Mouse (Mus musculus) neural tube, embryonic 13.5 days (tissue): ENCODE data around the gene Stpg3. TPM values are rescaled to one million over a fixed set of nuclear protein-coding genes. Genes with fewer than 3 reads are reported as not detected.

ENCODE experiments used
- ATAC-seq: fragments of 200-750 bp; cut with Nextera tagmentation; 2 replicates; pipeline ENCODE4 v1.8.0; 2017; ENCODE audit warnings: low read depth, mild to moderate bottlenecking, moderate TSS enrichment, moderate library complexity
- H3K27ac ChIP-seq: fragments of 300-500 bp; sonication (generic); replicated peaks from 2 replicates; pipeline ENCODE4 v1.5.1; 2015; ENCODE audit warnings: moderate library complexity, mild to moderate bottlenecking, inconsistent platforms
- H3K27me3 ChIP-seq: fragments of 300-500 bp; sonication (generic); 2 replicates; pipeline ENCODE4 v1.6.1; 2015; ENCODE audit warnings: mild to moderate bottlenecking, inconsistent platforms
- H3K36me3 ChIP-seq: fragments of 300-500 bp; sonication (generic); 2 replicates; pipeline ENCODE4 v1.6.1; 2015; ENCODE audit warnings: mild to moderate bottlenecking, inconsistent platforms
- H3K4me1 ChIP-seq: fragments of 300-500 bp; sonication (generic); replicated peaks from 2 replicates; pipeline ENCODE4 v1.6.1; 2015; ENCODE audit warnings: inconsistent platforms
- H3K4me2 ChIP-seq: fragments of 300-500 bp; sonication (generic); 2 replicates; pipeline ENCODE4 v1.6.1; 2015; ENCODE audit warnings: inconsistent platforms, mild to moderate bottlenecking, moderate library complexity
- H3K4me3 ChIP-seq: fragments of 300-500 bp; sonication (generic); 2 replicates; pipeline ENCODE4 v1.5.1; 2015; ENCODE audit warnings: mild to moderate bottlenecking, inconsistent platforms
- H3K9ac ChIP-seq: fragments of 300-500 bp; sonication (generic); 2 replicates; pipeline ENCODE4 v1.6.1; 2015; ENCODE audit warnings: moderate library complexity, mild to moderate bottlenecking, inconsistent platforms
- H3K9me3 ChIP-seq: fragments of 300-500 bp; sonication (generic); 2 replicates; pipeline ENCODE4 v1.6.1; 2016; ENCODE audit warnings: inconsistent platforms
- WGBS: fragments of 180-500 bp; shearing (Covaris S2); methylation state at CpG from one replicate; pipeline ENCODE4 v1.1.7; 2015; 5-methylcytosine and 5-hydroxymethylcytosine counted together
- polyA plus RNA-seq: library from polyadenylated mRNA; unstranded; fragments of >200 nt; fragmentation: Nextera tagmentation; extraction: Ambion mirVana; gene quantifications from 2 replicates; pipeline ENCODE4 v1.2.1, GENCODE M21; 2015

Gene Stpg3
- polyA plus RNA-seq, 1 experiment from 2014 or later = 0.15 TPM

GRCm38 (mm10) chr2:25234551-25235220 is 20.2 kb upstream of the Stpg3 start:
- Histone ChIP-seq H3K9ac (no peak overlapping the region), H3K4me2 (no peak overlapping the region), H3K27ac (no peak overlapping the region), H3K36me3 (no peaks in the 10 kb centered on the region), H3K4me3 (no peak overlapping the region), H3K9me3 (no peaks in the 10 kb centered on the region), H3K4me1 (no peaks in the 10 kb centered on the region), H3K27me3 (no peaks in the 10 kb centered on the region; the same call in 1 of the 2 replicates)
- 81% methylated on average over 5 of the region's 5 CpGs for WGBS
- no peak for ATAC-seq

GRCm38 (mm10) chr2:25234050-25234449 is 19.6 kb upstream of the Stpg3 start, which contains the start of gene Slc34a3:
Gene Slc34a3 (minus strand): TSS chr2:25234364.
- H3K36me3 ChIP-seq = no peaks in the 10 kb centered on the region
- WGBS = 79% methylated on average over 3 of the region's 3 CpGs
- H3K4me2 ChIP-seq = no peak within 1 kb of the TSS
- no peak within 1 kb of the TSS for H3K4me3 ChIP-seq
- no peak for ATAC-seq
- H3K27me3 ChIP-seq = no peaks in the 10 kb centered on the region; the same call in 1 of the 2 replicates
- no peak within 1 kb of the TSS for H3K9ac ChIP-seq
- H3K27ac ChIP-seq = no peak within 1 kb of the TSS
- H3K9me3 ChIP-seq = no peaks in the 10 kb centered on the region
- H3K4me1 ChIP-seq = peaks cover 1% of the 10 kb centered on the region

GRCm38 (mm10) chr2:25233421-25233820 is 19.0 kb upstream of the Stpg3 start:
- Histone ChIP-seq H3K9me3 (no peaks in the 10 kb centered on the region), H3K27ac (no peak overlapping the region), H3K4me3 (no peak overlapping the region), H3K4me2 (no peak overlapping the region), H3K27me3 (no peaks in the 10 kb centered on the region; the same call in 1 of the 2 replicates), H3K9ac (no peak overlapping the region), H3K4me1 (peaks cover 8% of the 10 kb centered on the region), H3K36me3 (no peaks in the 10 kb centered on the region)
- 82% methylated on average over 4 of the region's 4 CpGs for WGBS
- ATAC-seq = no peak

GRCm38 (mm10) chr2:25231038-25231437 is 16.6 kb upstream of the Stpg3 start:
- Histone ChIP-seq H3K27ac (no peak overlapping the region), H3K9ac (no peak overlapping the region; the same call in 1 of the 2 replicates), H3K4me1 (peaks cover 10% of the 10 kb centered on the region), H3K36me3 (no peaks in the 10 kb centered on the region), H3K4me2 (no peak overlapping the region), H3K27me3 (no peaks in the 10 kb centered on the region; the same call in 1 of the 2 replicates), H3K9me3 (no peaks in the 10 kb centered on the region), H3K4me3 (no peak overlapping the region)
- 63% methylated on average over 12 of the region's 12 CpGs for WGBS
- no peak for ATAC-seq

- Histone ChIP-seq H3K9me3 (no peaks in the 10 kb centered on the region), H3K4me1 (peaks cover 14% of the 10 kb centered on the region), H3K9ac (no peak overlapping the region; the same call in 1 of the 2 replicates), H3K4me3 (no peak overlapping the region), H3K36me3 (no peaks in the 10 kb centered on the region), H3K27me3 (no peaks in the 10 kb centered on the region; the same call in 1 of the 2 replicates), H3K4me2 (no peak overlapping the region), H3K27ac (no peak overlapping the region)
- WGBS = 91% methylated on average over 7 of the region's 7 CpGs
- ATAC-seq = no peak
Observed at GRCm38 (mm10) chr2:25230581-25230980, 16.1 kb upstream of the Stpg3 start.

- H3K36me3 ChIP-seq = no peaks in the 10 kb centered on the region
- no peak overlapping the region for H3K27ac ChIP-seq
- no peak for ATAC-seq
- H3K27me3 ChIP-seq = no peaks in the 10 kb centered on the region; the same call in 1 of the 2 replicates
- H3K4me3 ChIP-seq = no peak overlapping the region
- H3K4me1 ChIP-seq = peaks cover 18% of the 10 kb centered on the region
- 85% methylated on average over 5 of the region's 5 CpGs for WGBS
- H3K9ac ChIP-seq = no peak overlapping the region
- H3K9me3 ChIP-seq = no peaks in the 10 kb centered on the region
- no peak overlapping the region for H3K4me2 ChIP-seq
Observed at GRCm38 (mm10) chr2:25229582-25229981, 15.1 kb upstream of the Stpg3 start.

GRCm38 (mm10) chr2:25228995-25229530 is 14.6 kb upstream of the Stpg3 start:
- peaks cover 18% of the 10 kb centered on the region for H3K4me1 ChIP-seq
- H3K4me3 ChIP-seq = peak overlapping the region; percentile 20; the same call in 1 of the 2 replicates
- 68% methylated on average over 6 of the region's 6 CpGs for WGBS
- H3K27me3 ChIP-seq = no peaks in the 10 kb centered on the region; the same call in 1 of the 2 replicates
- H3K9me3 ChIP-seq = no peaks in the 10 kb centered on the region
- H3K27ac ChIP-seq = no peak overlapping the region; the same call in 1 of the 2 replicates
- H3K9ac ChIP-seq = peak overlapping the region; percentile 44; the same call in 1 of the 2 replicates
- no peak for ATAC-seq
- H3K4me2 ChIP-seq = peak overlapping the region; percentile 42
- H3K36me3 ChIP-seq = no peaks in the 10 kb centered on the region

- peak overlapping the region; percentile 69; the same call in 1 of the 2 replicates for H3K27ac ChIP-seq
- H3K27me3 ChIP-seq = no peaks in the 10 kb centered on the region; the same call in 1 of the 2 replicates
- H3K36me3 ChIP-seq = no peaks in the 10 kb centered on the region
- WGBS = 0% methylated on average over 7 of the region's 7 CpGs
- H3K4me2 ChIP-seq = peak overlapping the region; percentile 42
- H3K9me3 ChIP-seq = no peaks in the 10 kb centered on the region
- peak overlapping the region; percentile 44; the same call in 1 of the 2 replicates for H3K9ac ChIP-seq
- H3K4me3 ChIP-seq = peak overlapping the region; percentile 20
- peaks cover 23% of the 10 kb centered on the region for H3K4me1 ChIP-seq
- ATAC-seq = no peak
Observed at GRCm38 (mm10) chr2:25228431-25228889, 14.0 kb upstream of the Stpg3 start.

- Histone ChIP-seq H3K36me3 (no peaks in the 10 kb centered on the region), H3K27me3 (no peaks in the 10 kb centered on the region; the same call in 1 of the 2 replicates), H3K27ac (no peak overlapping the region), H3K4me1 (peaks cover 30% of the 10 kb centered on the region), H3K4me2 (no peak overlapping the region), H3K9me3 (no peaks in the 10 kb centered on the region), H3K4me3 (no peak overlapping the region), H3K9ac (no peak overlapping the region)
- ATAC-seq = no peak
- 85% methylated on average over 4 of the region's 4 CpGs for WGBS
Observed at GRCm38 (mm10) chr2:25227406-25227805, 13.0 kb upstream of the Stpg3 start.

- H3K4me2 ChIP-seq = no peak overlapping the region
- ATAC-seq = no peak
- H3K9me3 ChIP-seq = no peaks in the 10 kb centered on the region
- peaks cover 5% of the 10 kb centered on the region for H3K36me3 ChIP-seq
- H3K4me1 ChIP-seq = peaks cover 30% of the 10 kb centered on the region
- no peak overlapping the region for H3K4me3 ChIP-seq
- H3K27me3 ChIP-seq = no peaks in the 10 kb centered on the region; the same call in 1 of the 2 replicates
- WGBS = 81% methylated on average over 5 of the region's 5 CpGs
- H3K9ac ChIP-seq = no peak overlapping the region
- H3K27ac ChIP-seq = no peak overlapping the region
Observed at GRCm38 (mm10) chr2:25226864-25227263, 12.4 kb upstream of the Stpg3 start.

GRCm38 (mm10) chr2:25225811-25226379 is 11.5 kb upstream of the Stpg3 start:
- H3K36me3 ChIP-seq = peaks cover 14% of the 10 kb centered on the region
- H3K9ac ChIP-seq = peak overlapping the region; percentile 74; the same call in 1 of the 2 replicates
- no peak for ATAC-seq
- H3K27ac ChIP-seq = peak overlapping the region; percentile 97
- no peak overlapping the region for H3K4me3 ChIP-seq
- peak overlapping the region; percentile 55 for H3K4me2 ChIP-seq
- no peaks in the 10 kb centered on the region for H3K9me3 ChIP-seq
- WGBS = 82% methylated on average over 8 of the region's 8 CpGs
- peaks cover 30% of the 10 kb centered on the region for H3K4me1 ChIP-seq
- H3K27me3 ChIP-seq = no peaks in the 10 kb centered on the region; the same call in 1 of the 2 replicates
